Mouse (Mus musculus): ENCODE results near the gene Gys1.

DNA sequence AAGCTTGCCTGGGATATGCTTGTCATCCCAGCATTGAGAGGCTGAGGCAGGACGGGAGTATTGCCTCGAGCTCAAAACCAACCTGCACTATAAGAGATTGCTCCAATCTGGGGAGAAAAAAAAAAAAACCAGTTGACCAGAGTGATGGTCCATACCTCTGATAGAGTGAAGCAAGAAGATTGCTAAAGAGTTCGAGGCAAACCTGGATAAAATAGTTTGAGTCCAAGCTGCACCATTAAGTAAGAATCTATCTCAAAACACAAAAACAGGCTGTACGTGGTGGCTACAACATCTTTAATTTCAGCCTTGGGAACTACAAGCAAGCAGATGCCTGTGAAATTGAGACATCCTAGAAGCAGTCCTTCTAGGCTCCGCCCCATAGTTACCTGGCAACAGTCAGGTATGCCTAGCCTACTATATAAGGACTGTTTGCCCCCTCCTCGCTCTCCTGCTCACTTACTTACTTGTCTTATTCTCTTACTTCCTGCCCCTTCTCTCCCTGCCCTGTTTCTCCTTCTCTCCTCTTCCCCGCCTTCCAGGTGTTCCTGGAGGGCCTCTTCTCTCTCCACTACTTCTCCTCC, 32.5 kb downstream of the Gys1 start:
- TF ChIP-seq POLR2A (IDR thresholded peaks at IDR 0.05; ENCODE audit: low read depth, low read length), result no peak
- TF ChIP-seq ZKSCAN1 (IDR thresholded peaks at IDR 0.05; ENCODE audit: borderline replicate concordance, low read depth, low read length), result no peak
- no peak for TF ChIP-seq MAX (IDR thresholded peaks at IDR 0.05; ENCODE audit: low read length)
- TF ChIP-seq IRF4 (IDR thresholded peaks at IDR 0.05; ENCODE audit: low read depth, low read length), result no peak
- TF ChIP-seq BHLHE40 (IDR thresholded peaks at IDR 0.05; ENCODE audit: low read depth, low read length), result no peak
- no peak for TF ChIP-seq CTCF (conservative IDR thresholded peaks at IDR 0.05 in 1 of 2, IDR thresholded peaks at IDR 0.05 in 1 of 2; ENCODE audit: low read depth in 2 of 2, low read length in 2 of 2)
- no peak for TF ChIP-seq UBTF (IDR thresholded peaks at IDR 0.05; ENCODE audit: low read depth, low read length)
- TF ChIP-seq SMC3 (IDR thresholded peaks at IDR 0.05; ENCODE audit: low read depth, low read length), result no peak
- TF ChIP-seq MAFK (IDR thresholded peaks at IDR 0.05; ENCODE audit: insufficient replicate concordance, low read length), result no peak
- no peak for TF ChIP-seq KAT2A (IDR thresholded peaks at IDR 0.05; ENCODE audit: insufficient replicate concordance, low read length)
- no peak for TF ChIP-seq MXI1 (IDR thresholded peaks at IDR 0.05; ENCODE audit: low read depth, low read length)
- TF ChIP-seq ELF1 (IDR thresholded peaks at IDR 0.05; ENCODE audit: low read depth, low read length), result no peak
- TF ChIP-seq RAD21 (IDR thresholded peaks at IDR 0.05; ENCODE audit: low read depth, low read length), result no peak
- TF ChIP-seq ETS1 (conservative IDR thresholded peaks at IDR 0.05; ENCODE audit: low read depth, low read length), result no peak

All from CH12.LX (cell line).